Mouse (Mus musculus) erythroid progenitor cell, adult 5-6 weeks (primary cell): ENCODE measurements around the gene Mcam. TPM values are rescaled to one million over a fixed set of nuclear protein-coding genes. Genes with fewer than 3 reads are reported as not detected.
A peak's percentile ranks its signal among the peaks of the same experiment; 100 is the strongest.
"Not testable (repeated sequence)": the region's sequence is repeated elsewhere in the genome, so short reads cannot be mapped to it uniquely, and the experiment has no call there.

Source experiments
- ATAC-seq: replicated peaks from 2 replicates; pipeline ENCODE4 v1.8.0; 2016; ENCODE audit warnings: moderate number of reproducible peaks, mild to moderate bottlenecking, moderate TSS enrichment, inconsistent platforms; ENCODE audit not compliant: poor library complexity, low FRiP score, severe bottlenecking
- total RNA-seq, 2 experiments: library from RNA; stranded (forward) in 1 of 2; stranded (reverse) in 1 of 2; fragments of 150-400 nt in 1 of 2; fragments of 186-747, 209-891 nt in 1 of 2; gene quantifications; 2 replicates each; pipeline versions ENCODE4 v1.2.3 to v1.2.4; 2015 to 2017; ENCODE audit warnings: low replicate concordance in 2 of 2

Gene Mcam
- total RNA-seq, 2 experiments from 2014 or later: 0.30 TPM; not detected in 1

- no peak for ATAC-seq
These were observed 25.8 kb upstream of the Mcam start for GRCm38 (mm10) chr9:44108269-44109055.

DNA sequence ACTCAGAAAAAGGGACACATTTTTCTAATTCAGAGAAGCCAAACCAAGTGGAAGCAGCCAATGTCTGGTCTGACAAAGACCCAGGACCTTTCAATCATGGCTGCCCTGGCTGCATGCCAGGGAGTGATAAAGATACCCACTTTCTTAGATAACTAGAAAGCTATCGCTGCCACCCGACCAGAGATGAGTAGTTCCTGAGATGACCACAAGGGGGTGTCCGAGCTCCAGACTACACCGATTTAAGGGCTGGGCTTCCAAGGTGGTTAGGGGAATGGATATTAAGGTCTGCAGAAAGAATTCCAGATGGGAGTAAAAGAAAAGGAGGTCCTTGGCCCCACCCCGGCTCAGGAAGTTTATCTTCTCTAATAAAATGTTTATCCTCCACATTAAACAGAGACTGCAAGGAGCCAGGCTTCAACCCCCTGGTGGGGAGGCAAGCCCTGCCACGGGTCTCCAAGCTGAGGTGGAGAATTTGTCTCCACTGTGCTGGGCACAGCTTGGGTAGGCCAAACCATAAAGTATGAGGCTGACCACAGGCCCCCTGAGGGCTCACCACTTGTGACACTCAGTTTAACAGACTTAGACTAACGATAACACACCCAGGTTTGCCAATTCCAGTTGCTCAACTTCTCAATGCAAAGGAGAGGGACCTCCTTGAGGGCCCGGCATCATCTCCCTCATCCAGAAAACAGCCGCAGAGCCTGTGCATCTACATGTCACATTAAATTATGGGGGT is 24.7 kb upstream of the Mcam start:
- ATAC-seq: no peak

GRCm38 (mm10) chr9:44111909-44112308 is 22.4 kb upstream of the Mcam start:
- ATAC-seq: not testable (repeated sequence)

DNA sequence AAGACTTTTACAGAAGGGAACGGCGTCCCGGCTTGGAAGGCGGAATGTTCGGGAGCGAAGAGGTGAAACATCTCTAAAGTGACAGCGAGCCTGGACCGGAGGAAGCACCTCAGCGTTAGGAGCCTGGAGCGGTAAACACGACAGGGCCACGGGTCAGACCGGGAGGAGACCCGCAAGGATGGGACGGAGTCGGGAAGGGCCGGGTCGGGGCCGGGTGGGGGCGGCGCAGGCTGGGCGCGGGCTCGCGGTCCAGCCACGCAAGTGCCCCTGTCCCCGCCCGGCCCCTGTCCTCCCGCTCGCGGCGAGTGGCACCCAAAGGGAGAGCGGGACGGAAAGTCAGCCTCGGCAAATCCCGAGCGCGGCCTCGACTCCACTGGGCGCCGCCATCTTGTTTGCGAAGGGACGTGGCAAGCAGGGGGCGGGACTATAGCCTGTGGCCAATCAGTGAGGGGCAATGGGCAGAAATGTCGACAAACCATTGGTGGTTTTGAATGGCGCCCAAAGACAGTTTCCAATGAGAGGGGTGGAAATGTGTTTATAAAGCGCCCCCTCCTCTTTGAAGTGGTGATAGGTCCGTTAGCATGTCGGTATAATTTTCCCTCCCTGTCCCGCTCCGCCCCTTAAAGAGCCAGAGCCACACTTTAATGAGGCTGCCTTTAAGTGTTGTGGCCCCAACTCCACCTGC is 21.0 kb upstream of the Mcam start, which contains the start of the genes Gm49380 and Rnf26:
Gm49380 (minus strand) TSS at position 396 of the 685 bp plus-strand sequence.
Rnf26 (minus strand) TSS at position 413 of the 685 bp plus-strand sequence.
- ATAC-seq: peak; percentile 91

- no peak for ATAC-seq
These were observed 19.8 kb upstream of the Mcam start for GRCm38 (mm10) chr9:44114453-44114852.

DNA sequence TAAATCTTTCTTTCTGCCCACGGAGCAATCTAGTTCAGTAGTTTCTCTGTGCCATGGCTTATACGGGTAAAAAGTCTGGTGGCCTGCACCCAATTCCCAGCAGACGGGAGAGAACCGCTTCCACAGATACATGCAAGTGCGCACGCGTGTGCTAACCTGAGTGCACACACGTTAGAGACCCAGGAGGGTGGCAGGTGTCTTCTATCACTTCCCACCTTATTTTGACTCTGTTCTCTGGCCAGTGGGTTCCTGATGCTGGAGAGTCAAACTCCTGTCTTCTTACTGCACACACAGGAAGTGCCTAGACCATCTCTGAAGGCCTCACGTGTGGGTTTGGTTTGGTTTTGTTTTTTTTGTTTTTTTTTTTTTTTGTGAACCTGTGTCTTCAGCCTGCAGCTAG is 18.7 kb upstream of the Mcam start:
- ATAC-seq: no peak

DNA sequence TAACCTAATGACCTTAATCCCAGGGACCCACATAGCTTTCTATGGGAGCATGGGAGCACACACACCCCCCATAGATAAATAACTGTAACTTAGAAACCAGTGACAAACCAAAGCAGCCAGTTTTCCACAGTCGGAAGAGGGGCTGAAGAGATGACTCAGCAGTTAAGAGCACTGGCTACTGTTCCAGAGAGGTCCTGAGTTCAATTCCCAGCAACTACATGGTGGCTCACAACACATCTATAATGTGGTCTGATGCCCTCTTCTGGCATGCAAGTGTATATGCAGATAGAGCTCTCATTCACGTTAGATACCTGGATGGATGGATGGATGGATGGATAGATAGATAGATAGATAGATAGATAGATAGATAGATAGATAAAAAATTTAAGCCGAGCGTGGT is 18.1 kb upstream of the Mcam start:
- no peak for ATAC-seq

- peak; percentile 76 for ATAC-seq
These were observed 15.3 kb upstream of the Mcam start for GRCm38 (mm10) chr9:44119011-44119410.

DNA sequence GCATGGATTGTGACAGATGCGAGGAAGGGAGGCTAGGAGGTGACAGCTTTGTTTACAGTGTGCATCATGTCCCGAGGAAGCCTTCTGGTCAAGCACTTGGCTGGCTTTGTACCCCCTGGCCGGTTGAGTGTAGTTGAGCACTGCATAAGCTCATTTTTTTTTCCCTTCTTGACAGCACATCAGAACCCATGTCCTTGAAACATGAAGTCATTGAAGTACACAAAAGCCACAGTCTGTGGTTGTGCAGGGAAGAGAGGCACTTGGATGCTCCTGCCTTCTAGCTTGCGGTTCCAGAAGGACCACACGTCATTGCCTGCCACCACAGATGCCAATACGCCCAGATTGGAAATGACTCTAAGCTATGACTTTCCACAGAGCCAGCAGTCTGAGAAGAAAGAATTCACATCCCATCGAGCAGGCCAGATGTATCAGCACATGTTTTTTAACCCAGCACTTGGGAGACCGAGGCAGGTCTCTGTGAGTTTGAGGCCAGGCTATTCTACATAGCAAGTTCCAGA is 14.3 kb upstream of the Mcam start:
- ATAC-seq: no peak

DNA sequence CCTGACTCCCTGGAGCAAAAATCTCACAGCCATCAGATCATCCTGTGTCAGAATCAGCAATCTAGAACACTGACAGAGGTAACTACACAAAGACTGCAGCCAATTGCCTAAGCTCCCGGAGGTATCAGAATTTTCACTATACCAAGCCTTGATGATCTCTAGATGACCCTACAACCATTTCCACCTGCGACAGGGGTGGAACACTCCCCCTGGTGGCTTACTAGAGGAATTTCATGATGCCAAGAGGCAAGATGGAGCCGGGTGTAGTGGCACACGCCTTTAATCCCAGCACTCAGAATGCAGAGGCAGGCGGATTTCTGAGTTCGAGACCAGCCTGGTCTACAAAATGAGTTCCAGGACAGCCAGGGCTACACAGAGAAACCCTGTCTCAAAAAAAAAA is 10.0 kb upstream of the Mcam start:
- peak; percentile 59; the same call in 1 of the 2 replicates for ATAC-seq

DNA sequence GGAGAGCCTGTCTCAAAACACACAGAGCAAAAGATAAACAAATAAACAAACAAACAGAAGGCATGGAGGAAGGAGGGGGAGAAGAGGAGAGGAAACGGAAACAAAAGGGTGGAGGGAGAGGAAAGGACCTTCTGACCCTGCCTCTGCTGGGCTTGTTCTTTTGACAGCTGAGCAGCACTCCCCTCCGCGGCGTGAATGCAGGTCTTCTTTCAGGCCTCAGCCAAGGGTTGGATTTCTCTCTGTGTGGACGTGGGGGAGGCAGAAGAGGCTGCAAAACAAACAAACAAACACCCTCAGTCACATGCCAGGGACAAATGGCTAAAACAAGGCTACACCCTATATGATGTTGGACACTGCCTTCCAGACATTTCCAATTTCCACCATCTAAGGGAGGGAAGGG is 9.2 kb upstream of the Mcam start:
- ATAC-seq: no peak

DNA sequence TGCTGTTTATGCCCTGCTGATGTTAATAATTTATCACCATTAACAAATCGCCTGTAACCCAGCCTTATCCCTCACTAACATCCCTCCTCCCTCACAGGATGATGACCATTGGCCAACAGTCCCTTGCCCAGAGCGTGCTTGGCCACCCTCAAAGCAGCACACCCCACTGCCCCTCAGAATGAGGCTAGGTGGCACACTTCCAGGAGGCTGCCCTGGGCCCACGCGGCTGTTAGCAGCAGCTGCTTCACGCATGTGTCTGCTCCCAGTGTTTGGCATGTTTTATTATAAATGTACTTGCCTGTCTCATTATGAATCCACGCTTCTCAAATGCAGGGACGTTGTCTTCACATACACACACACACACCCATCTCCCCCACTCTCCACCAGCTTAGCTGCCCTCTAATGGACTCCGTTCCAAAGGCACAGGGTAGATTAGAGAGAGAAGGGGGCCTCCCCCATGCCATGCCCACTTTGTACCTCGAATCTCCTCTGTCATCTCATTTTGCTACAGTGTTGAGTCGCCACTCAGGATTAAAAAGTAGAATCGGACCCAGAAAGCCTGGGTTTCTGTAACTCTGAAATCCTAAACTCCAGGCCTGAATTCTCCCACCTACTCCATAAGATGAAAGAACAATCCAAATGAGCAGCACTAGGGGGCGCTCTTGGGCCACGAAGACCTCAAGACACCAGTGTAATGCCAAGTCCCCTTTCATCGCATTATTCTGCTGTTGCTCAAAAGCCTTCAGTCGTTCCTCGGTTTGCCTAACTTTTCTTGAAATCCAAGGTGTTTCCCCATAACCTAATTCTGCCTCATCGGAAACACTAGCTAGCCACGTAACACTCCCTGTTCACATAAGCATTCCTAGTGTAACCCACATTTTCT is 8.5 kb upstream of the Mcam start:
- peak; percentile 71 for ATAC-seq

DNA sequence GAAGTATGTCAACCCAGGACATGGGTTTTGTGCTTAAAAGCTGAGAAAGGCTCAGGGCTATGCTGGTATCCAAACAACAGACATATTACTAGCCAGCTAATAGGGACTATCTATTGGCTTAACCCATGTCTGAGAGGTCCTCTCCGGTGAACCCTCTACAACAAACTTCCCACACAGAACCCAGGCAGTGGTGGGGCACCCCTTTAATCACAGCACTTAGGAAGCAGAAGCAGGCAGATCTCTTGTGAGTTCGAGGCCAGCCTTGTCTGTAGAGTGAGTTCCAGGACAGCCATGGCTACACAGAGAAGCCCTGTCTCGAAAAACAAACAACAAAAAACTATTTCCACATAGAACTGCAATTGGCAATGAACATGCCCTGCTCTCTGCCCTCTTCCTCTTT is 7.5 kb upstream of the Mcam start:
- ATAC-seq: no peak

DNA sequence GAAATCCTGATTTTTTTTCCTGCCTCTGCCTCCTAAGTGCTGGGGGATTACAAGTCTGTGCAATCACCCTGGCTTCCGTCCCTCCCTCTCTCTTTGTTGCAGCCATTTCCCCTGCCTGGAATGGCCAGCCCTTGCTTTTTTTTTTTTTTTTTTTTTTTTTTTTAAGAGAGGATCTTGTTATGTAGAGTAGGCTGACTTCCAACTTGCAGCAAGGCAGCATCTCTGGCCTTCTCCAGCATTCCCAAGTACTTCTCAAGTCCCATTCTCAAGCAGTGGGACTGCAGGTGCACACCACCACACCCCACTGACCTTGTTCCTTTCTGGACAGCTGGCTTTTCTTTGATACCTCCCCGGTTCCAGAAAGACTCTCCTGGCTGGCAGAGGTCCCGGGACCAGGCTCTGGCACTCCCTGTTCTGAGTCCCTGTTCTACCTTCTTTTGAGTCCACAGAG is 6.9 kb upstream of the Mcam start:
- ATAC-seq: no peak

- no peak for ATAC-seq
These were observed 4.6 kb upstream of the Mcam start for GRCm38 (mm10) chr9:44129633-44130032.

DNA sequence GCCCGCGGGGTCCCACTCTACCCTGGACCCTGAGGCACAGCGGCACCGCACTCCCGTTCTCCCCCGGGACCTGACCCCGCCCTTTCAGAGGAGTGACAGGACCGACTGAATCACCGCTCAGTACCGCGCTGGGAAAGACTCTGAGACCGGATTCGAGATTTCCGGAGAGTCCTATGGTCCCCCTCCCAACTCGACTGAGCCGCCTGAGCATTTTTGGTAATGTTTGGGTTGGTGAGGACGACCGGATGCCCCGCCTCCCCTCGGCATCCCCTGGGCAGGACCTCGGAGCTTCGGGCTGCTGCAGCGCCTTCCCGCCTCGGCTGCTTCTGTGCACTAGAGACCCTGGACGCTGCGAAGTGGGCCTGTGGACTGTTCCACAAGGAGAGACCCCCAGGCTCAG is 4.2 kb upstream of the Mcam start:
- no peak for ATAC-seq

DNA sequence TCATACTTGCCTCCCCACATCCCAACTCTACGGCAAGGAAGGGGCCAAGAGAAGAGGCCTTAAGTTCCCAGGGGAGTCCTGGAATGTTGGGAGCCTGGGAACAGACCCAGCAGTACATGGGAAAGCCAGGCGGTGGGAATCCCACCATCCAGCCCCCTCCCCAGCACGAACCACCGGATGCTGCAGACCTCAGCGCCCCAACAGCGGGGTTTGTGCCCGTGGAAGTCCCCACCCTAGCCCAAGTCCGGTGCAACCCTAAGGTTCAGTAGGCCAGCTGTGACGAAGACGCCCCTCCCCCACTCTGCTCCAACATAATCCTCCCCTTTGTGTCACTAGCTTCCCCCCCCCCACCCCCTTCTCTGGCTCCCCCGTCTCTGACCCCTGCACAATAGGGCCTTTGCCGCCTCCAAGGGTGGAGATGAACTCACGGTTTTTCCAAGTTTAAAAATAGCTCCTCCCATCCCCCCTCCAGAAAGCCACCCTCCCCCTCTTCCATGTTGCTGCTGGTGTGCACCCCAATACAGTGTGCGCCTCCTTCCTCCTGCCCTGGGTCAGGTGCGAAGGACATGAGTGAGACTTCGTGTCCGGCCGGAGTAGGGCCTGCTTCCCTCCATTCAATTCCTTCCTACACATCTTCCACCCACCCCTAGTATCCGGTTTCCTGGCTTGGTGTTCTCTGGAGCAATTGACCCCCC is 3.5 kb upstream of the Mcam start:
- ATAC-seq: no peak

DNA sequence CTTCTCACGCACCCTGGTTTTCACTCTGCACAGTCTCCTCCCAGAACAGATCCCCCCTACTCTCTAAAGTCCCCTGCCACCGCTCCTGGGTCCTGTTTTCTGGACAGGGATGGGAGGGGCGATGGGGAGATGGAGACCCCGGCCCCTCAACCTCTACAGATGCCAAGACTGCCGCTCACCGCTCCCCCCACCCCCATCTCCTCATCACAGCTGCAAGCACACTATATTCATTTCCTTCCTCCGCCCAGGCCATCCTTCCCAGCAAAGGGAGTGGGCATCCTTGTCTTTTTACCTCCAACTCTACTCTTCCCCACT is 3.0 kb upstream of the Mcam start:
- no peak for ATAC-seq

- no peak for ATAC-seq
These were observed 2.1 kb upstream of the Mcam start for GRCm38 (mm10) chr9:44132200-44132599.
